Mouse (Mus musculus): ENCODE measurements around the gene Tbc1d17. TPM values are rescaled to one million over a fixed set of nuclear protein-coding genes. Genes with fewer than 3 reads are reported as not detected.
"Not testable (repeated sequence)": the region's sequence is repeated elsewhere in the genome, so short reads cannot be mapped to it uniquely, and the experiment has no call there.

The Tbc1d17 gene
- total RNA-seq (2021): 10 to 100 TPM; 36.7 to 57.6 TPM
- long read RNA-seq, experiment 1, full-length matches to known transcripts: 40 of 51 reads
- long read RNA-seq, experiment 1, partial matches to known transcripts: 5 of 51 reads
- long read RNA-seq, experiment 1, other reads (novel, unspliced or antisense): 6 of 51 reads
- long read RNA-seq, experiment 2, full-length matches to known transcripts: 20 of 27 reads
- long read RNA-seq, experiment 2, partial matches to known transcripts: 2 of 27 reads
- long read RNA-seq, experiment 2, other reads (novel, unspliced or antisense): 5 of 27 reads

DNA sequence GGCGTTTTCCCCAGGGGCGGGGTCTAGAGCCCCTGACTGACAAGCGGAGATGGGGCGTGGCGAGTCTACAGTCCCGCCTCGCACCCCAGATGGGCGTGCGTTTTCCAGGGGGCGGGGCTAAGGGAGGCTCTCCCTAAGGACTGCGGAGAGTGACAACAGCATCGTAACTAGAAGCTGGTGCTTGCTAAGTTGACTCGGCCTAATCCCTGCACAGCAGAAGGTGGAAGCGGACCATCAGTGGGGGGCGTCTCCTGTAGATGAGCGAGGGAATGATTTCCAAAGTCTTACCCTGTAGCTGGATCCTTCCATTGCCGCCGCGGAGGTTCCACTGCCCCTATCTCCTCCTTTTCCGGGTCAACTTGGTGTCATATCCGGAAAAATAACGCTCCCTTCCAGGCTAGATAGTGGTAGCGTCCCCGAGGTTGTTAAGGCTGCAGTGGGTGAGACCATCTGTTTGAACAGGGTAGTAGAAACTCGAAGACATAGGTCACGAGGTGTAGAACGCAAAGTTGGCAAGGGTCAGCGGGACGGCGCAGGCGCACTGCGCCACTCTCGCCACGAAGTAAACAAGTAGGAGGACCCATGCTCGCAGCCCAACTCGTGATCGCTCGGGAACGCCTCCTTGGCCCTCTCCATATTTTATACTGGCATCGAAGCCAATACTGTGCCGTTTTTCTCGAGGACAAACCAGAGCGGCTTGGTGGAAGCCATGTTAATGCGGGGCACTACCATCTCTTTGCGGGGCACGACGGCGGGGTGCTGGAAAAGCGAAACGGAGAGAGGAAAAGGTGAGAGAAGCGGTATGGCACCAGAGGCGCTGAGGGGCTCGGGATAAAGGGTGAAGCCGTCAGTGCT is at the start of gene Tbc1d17, which contains the start of gene Akt1s1:
Tbc1d17 (minus strand) TSS at position 519 of the 855 bp plus-strand sequence.
Akt1s1 (plus strand) TSS at position 431 of the 855 bp plus-strand sequence.
- peak; percentile 99 to 100 for DNase-seq

DNA sequence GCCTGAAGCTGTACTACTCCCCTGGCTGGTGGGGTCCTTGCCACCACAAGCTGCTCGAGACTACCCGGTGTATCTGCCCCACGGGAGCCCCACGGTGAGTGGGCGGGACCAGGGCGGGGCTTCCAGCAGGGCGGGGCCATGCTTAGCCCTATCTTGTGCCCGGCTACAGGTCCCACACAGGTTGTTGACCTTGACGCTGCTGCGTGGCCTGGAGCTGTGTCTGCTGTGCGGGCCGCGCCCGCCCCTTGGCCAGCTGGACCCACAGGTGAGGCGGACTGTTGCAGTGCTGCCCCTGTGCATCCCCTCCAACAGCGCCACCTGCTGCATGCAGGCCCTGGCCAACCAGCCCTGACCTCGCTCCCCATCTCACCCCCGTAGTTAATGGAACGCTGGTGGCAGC is 49.7 kb upstream of the Tbc1d17 start:
- DNase-seq: no peak

DNA sequence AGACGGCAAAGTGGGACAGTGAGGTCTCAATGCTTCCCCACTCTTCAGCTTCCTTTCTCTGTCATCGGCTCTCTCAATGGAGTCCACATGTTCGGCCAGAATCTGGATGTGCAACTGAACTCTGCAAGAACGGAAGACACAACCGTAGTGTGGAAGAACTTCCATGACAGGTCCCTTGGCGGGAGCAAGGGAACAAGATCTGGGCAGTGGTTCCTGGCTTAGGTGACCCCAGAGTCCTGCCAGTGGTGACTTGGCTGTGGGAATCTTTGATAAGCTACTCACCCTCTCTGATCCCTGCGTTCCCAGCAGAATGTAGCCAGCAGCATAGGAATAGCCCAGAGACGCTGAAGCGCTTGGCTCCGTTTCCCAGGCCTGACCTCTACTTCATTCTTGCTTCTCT is 47.6 kb upstream of the Tbc1d17 start:
- DNase-seq: peak in 1 of 2 experiments; percentile 52

DNA sequence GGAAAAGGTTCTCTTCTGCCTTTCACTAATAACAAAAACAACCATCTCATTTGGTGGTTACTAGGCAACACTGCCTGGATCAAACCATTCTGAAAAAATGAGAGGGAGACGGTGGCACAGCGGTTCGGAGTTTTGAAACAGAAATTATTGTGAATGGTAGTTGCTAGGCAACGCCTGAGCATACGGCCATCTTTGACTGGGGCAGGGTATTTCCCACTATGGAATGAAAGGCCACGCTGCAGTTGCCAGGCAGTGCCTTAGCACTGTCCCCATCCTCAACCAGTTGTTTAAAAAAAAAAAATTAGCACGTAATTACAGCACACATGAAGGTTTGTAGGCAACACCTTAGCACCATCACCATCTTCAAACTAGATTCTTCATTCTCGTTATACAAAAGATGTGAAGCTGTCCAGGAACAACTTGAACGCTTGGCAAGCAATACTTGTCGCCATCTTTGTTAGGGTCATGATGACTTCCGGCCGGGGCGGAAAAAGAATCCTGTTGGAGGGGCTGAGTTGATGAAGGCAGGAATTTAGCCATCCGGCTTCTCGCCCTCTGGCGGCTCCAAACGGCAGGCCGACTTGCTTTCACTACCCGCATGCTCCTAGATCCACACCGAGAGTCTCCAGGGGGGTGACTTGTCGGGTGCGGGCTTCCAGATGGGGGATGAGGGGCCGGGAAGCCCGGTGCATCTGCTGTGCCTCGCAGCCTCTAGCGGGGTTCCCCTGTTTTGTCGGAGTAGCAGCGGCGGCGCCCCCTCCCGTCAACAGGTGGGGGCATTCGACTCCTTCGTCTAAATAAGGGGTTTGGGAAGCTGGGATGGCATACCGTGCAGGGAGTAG is 46.9 kb upstream of the Tbc1d17 start, which contains the start of gene Fuz:
Fuz (plus strand) TSS at position 487 of the 842 bp plus-strand sequence.
- DNase-seq: peak; percentile 95 to 96

DNA sequence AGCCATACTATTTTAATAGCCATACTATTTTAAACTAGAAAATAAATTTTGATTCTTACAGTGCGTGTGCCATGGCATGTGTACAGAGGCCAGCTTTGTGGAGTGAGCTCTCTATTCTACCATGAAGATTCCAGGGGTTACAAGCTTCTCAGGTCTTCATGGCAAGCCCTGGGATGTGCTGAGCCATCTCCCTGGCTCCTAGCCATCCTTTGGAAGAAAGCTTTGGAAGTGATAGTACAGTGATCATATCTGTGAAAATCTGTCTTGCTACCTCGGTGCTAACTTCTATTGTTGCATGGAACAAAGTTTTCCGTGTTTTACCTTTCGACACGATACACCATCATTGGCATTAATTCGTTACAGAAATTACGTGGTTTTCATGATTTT is 46.3 kb upstream of the Tbc1d17 start:
- DNase-seq: peak in 1 of 2 experiments; percentile 30

DNA sequence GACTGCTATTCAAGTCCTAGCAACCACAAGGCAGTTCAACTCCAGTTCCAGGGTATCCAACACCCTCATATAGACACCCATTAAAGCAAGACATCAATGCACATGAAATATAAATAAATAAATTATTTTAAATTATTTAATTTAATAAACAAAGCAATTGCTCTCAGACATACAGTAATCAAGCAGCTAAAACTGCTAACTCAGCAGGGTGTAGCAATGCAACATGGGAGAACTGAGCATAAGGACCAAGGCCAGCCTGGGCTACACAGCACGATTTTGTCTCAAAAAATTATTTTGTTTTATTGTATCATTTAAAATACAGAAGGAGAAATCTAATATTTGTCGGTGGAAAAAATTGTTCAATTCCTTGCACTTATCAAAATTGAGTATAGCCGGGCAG is 45.3 kb upstream of the Tbc1d17 start:
- DNase-seq: no peak

DNA sequence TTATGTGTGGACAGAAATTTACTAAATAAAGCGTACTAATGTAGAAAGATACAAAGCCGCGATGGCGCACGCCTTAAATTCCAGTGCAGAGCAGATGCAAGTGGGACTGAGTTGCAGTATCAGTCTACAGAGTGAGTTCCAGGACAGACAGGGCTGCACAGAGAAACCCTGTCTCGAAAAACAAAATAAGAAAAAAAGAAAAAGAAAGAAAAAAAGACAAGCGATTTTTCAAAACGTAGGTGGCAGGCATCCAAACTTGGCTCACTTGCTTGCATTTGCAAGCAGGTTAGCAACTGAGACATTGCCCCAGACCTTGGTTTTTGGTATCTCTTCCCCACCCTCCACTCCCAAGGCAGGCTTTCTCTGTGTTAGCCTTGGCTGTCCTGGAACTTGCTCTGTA is 44.3 kb upstream of the Tbc1d17 start:
- peak in 1 of 2 experiments; percentile 38 for DNase-seq

DNA sequence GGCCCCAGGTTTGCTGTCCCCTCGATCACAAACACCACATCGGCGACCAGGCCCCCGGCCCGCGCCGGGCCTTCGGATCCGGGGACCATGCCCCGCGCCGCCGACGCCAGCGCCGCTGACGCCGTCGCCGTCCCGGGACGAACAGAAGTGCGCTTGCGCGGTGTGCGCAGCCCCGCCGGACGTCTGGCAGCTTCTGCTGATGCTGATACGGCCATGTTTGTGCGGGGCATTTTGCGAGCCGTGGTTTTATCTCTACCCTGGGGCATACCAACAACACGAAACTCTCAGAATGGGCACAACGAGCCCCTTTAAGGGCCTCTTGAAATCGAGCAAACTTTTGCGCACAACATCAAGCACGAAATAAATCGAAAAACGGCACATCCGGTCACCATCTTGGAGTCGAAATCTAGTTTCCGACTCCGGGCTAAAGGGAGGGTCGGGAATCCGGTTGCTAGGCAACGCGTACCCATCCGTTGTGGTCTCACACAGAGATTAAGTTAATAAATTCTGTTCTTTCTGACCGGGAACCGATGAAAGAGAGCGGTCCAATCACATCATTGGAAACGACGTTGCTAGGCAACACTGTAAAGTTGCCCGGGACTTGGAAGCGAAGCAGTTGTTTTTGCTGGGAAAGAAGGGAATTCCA is 43.5 kb upstream of the Tbc1d17 start, which contains the start of gene Med25:
Med25 (minus strand) TSS at position 437 of the 646 bp plus-strand sequence.
- DNase-seq: peak; percentile 92 to 95

DNA sequence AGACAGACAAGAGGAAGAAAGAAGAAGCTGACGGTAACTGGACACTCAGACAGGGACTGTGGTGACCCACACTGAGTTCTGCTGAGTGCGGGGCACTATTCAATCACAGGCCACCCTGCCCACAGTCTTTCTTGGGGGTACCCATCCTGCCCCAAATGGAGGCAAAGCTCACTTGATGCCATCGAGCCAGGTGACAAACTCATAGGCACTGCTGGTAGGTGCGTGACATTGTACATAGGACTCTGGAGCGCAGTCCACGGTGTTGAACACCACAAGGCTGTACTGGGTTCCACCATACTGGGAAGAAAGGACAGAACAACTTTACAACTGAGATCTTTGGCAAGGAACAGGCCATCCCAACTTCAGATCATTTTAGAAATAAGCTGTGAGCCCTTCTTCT is 42.7 kb upstream of the Tbc1d17 start:
- DNase-seq: peak in 1 of 2 experiments; percentile 37

DNA sequence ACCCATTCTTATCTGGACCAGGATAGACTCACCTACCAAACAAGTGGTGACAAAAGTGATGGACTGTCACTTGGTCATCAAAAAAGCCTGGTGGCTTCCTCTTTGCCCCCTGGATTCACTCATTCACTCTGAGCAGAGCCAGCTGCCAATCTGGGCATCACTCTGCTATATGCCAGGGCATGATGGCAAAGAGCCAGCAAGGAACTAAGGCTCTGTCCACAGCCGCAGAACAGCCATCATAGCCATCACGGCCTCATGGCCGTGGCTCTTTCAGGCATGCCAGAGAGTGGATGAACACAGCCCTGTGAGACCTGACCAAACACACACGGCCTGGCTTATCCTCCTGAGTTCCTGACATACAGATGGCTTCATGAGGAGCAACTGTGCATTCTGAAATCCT is 41.9 kb upstream of the Tbc1d17 start:
- DNase-seq: no peak

DNA sequence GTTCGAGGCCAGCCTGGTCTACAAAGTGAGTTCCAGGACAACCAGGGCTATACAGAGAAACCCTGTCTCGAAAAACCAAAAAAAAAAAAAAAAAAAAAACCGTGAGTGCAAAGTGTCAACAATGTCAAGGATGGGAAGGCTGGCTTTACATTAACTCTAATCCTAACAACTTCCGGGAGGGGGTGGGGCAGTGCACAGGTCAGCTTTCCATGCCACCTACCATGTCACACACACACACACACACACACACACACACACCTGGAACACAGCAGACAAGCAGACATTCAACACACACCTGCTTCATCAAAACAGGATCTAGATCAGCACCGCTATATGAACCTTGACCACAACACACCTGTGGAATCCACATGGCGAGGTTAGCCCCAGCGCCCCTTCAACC is 41.3 kb upstream of the Tbc1d17 start:
- DNase-seq: no peak

DNA sequence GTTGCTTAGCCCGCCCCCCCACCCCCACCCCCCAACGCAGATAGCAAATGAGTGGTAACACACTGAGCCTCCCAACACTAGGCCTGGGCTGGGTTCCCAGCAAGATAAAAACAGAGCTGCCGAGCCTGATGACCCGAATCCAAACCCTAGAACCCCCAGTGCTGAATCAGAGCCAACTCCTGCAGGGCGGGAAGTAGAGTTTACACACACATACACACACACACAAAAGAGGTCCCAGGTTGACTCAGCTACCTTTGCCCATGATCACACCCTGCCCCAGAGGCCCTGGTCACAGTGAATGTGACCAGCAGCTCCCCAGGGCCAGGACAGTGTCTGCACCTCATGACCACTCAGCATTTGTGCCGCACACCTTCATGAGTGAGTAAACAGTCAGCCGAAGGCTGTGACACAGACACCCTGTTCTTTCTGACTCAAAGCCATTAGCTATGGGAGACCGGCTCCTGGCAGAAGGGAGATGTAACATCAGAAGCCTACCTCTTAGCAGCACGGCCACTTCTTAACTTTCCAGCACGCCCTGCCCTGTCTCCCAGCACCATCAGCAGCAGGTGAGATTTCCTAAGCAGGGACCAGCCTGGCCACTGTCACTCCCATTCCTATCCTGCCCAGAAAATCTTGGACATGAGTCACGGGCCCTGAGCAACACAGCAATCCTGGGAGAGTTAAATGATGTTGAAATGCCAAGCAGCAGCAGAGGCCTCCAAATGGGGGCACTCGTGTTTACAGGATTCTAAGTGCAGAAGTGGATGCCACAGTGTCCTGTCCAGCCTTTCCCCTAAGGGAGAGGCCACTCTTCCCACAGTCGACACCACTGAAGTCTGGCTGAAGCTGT is 39.6 kb upstream of the Tbc1d17 start:
- DNase-seq: peak; percentile 45 to 56

DNA sequence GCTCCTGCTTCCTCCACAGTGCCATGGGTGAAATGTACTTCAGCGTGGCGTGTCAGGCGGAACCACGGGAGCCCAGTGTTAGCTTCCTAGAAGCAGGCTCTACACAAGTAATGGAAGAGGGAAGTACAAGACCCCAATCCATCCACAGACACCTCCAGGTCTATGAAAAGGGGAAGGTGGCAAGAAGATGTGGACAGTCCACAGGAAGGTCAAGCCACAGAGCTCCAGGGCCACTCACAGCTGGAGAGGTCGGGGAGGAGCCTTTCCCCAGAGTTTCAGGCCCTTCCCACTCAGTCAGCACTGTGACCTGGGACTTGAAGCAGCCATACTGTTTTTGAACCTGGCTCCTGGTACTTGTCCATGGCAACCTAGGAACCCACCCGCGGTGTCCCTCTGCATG is 38.1 kb upstream of the Tbc1d17 start:
- no peak for DNase-seq

DNA sequence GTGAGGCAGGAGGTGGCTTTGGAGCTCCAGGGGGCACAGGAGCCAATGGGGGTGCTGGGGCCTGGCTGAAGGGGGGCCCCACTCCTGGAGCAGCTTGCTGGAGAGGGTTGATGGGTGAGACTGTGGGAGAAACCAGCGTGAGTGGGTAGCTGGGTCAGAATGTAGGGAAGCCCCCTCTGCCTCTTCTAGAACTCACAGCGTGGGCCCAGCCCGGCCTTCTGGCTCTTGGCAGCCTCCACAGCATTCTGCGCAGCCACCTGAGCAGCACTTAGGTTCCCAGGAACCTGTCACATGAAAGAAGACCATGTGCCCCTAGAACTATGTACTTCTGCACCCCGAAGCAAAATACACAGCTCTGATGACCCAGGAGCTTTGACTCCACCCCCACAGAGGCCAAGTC is 35.8 kb upstream of the Tbc1d17 start:
- no peak for DNase-seq

DNA sequence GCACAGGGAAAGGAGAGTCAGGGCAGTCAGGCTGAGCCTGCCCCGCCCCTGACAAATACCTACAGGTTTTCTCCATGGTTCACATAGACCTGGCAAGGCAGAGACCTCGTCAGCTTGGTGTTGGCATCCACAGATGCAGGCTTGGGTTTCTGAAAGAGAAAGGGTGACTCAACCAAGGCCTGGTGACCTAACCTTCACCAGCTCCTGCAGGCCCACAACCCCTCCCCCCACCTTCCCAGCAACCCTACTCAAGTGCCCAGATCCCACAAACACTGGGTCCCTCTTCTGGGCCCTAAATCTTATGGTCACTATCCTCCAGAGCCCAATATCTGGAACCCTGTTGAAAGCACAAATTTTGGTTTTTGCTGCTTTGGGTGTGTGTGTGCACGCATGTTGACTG is 34.2 kb upstream of the Tbc1d17 start:
- no peak for DNase-seq

DNA sequence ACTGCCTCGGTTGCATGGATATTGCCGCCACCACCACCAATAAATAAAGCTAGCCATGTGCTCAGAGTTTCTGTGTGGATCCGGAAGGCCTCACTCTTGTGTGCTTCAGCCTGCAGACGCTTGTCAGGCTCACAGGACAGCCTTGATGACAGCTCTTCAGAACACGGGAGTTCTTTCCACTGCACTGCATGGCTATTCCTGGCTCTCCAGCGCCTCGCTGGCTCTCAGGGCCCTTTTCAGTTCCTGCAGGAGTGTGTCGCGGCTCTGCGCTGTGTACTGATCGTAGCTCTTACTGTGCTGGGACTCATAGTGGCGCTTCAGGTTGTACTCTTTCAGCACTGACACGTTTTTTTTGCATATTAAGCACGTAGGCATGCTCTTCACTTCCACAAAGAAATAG is 29.0 kb upstream of the Tbc1d17 start:
- DNase-seq: peak; percentile 72 to 79

DNA sequence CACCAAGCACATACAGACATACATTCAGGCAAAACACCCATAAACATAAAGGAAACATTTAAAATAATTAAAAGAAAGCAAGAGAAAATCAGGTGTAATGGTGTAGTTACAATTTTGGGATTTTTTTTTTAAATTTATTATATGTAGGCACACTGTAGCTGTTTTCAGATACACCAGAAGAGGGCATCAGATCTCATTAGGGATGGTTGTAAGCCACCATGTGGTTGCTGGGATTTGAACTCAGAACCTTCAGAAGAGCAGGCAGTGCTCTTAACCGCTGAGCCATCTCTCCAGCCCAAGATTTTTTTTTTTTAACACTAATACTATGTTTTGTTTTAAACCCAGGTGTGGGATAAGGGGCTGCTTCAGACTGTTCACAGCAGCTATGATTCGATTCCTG is 22.9 kb upstream of the Tbc1d17 start:
- DNase-seq: not testable (repeated sequence)

DNA sequence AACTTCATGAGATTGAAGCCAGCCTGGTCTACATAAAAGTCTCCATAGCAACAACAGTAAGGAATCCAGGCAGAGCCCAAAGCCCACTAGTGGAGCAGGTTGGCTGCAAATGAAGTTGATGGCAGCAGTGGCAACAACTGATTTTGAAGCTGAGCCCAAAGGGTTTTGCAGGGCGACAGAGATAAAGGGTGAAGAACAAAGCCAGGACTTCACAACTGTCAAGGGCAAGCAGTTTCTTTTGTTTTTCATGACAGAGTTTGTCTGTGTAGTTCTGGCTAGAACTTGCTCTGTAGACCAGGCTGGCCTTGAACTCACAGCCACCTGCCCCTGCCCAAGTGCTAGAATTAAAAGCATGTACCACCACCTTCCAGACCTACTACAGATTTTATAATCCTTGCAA is 22.3 kb upstream of the Tbc1d17 start:
- DNase-seq: no peak

DNA sequence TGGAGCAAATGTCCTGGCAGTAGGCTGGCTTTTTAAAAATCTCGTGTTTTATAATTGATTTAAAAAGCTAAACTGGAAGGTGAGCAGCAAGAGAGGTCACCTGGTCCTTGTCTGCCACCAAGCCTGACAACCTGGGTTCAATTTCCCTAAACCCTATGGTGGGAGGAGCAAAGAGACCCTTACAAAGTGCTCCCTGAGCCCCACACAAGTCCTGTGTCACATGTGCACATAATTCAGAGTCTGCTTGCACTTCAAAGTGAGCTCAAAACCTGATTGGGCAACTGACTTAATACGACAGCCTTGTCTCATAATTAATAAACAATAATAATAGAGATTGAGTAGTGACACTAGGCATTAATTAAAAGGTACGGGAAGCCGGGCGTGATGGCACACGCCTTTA is 21.7 kb upstream of the Tbc1d17 start:
- no peak for DNase-seq

DNA sequence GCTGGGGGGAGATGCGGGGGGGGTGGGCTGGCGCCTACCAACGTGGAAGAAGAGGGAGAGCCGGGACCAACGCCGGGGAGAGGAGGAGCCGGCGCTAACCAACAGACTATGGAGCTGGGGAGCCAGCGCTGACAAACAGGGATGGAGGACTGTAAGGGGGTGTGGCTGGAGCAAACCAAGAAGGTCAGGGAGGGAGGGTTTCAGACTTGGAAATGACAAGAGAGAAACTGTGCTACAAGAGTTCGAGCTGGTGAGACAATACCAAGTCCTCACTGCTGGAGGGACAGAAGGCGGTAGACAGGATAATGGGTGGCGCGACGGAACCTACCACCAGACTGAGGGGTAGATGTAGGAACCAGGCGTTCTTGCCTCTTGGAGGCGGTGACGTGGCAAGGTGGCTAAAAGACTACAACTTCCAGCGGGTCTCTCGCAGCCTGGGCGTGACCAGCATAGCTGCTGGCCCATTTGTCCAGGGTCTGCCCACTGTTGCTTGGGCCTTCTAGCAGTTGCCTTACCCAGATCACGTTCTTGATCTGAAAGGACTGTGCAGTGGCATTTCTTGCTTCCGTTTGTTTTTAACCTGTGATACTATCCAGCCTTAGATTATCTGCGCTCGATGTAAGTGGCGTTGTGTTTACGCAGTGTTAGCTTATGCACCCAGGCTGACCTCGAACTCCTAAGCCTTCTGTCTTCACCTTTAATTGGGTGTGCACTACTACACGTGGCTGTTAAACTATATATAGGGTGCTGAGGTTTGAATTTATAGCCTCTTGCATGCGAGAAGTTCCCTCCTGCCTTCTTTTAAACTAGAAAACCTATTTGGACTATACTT is 21.0 kb upstream of the Tbc1d17 start, which contains the start of gene Ptov1:
Ptov1 (minus strand) TSS at position 92 of the 832 bp plus-strand sequence.
- DNase-seq: peak; percentile 94 to 97

Measured in heart, adult 18-20 months (tissue).